Mouse (Mus musculus) liver, embryonic 16.5 days (tissue): Measurements from ENCODE around the gene Acat3. TPM values are rescaled to one million over a fixed set of nuclear protein-coding genes. Genes with fewer than 3 reads are reported as not detected.
"Not testable (repeated sequence)": the region's sequence is repeated elsewhere in the genome, so short reads cannot be mapped to it uniquely, and the experiment has no call there.

ENCODE experiments used
- ATAC-seq: fragments of 200-750 bp; cut with Nextera tagmentation; 2 replicates; pipeline ENCODE4 v1.8.0; 2017; ENCODE audit warnings: low read depth, mild to moderate bottlenecking, moderate number of reproducible peaks, moderate library complexity
- H3K27ac ChIP-seq: fragments of 300-500 bp; sonication (generic); 2 replicates; pipeline ENCODE4 v1.5.1; 2014; ENCODE audit warnings: mild to moderate bottlenecking, low read length
- H3K27me3 ChIP-seq: fragments of 300-500 bp; sonication (generic); 2 replicates; pipeline ENCODE4 v1.6.1; 2014; ENCODE audit warnings: low read depth, low read length, mixed read lengths; ENCODE audit not compliant: control insufficient read depth, insufficient read depth
- H3K36me3 ChIP-seq: fragments of 300-500 bp; sonication (generic); 2 replicates; pipeline ENCODE4 v1.6.1; 2014; ENCODE audit warnings: mild to moderate bottlenecking; ENCODE audit not compliant: control insufficient read depth, insufficient read depth
- H3K4me1 ChIP-seq: fragments of 300-500 bp; sonication (generic); 2 replicates; pipeline ENCODE4 v1.6.1; 2014; ENCODE audit warnings: low read depth, low read length, mixed read lengths; ENCODE audit not compliant: control insufficient read depth
- H3K4me2 ChIP-seq: fragments of 300-500 bp; sonication (generic); 2 replicates; pipeline ENCODE4 v1.6.1; 2014; ENCODE audit warnings: low read depth, low read length, mixed read lengths
- H3K4me3 ChIP-seq: fragments of 300-500 bp; sonication (generic); 2 replicates; pipeline ENCODE4 v1.5.1; 2014; ENCODE audit warnings: low read depth, mild to moderate bottlenecking, low read length
- H3K9ac ChIP-seq: fragments of 300-500 bp; sonication (generic); 2 replicates; pipeline ENCODE4 v1.6.1; 2014; ENCODE audit warnings: low read depth, low read length
- H3K9me3 ChIP-seq: fragments of 300-500 bp; sonication (generic); replicated peaks from 2 replicates; pipeline ENCODE4 v1.6.1; 2016; ENCODE audit warnings: low read length; ENCODE audit not compliant: control insufficient read depth
- WGBS: fragments of 180-500 bp; shearing (Covaris S2); extraction: QIAGEN DNeasy Blood & Tissue Kit; methylation state at CpG from one replicate; pipeline ENCODE4 v1.1.7; 2014; ENCODE audit not compliant: insufficient replicate concordance; 5-methylcytosine and 5-hydroxymethylcytosine counted together
- polyA plus RNA-seq: library from polyadenylated mRNA; unstranded; fragments of >200 nt; fragmentation: Nextera tagmentation; extraction: Ambion mirVana; gene quantifications from 2 replicates; pipeline ENCODE4 v1.2.1, GENCODE M21; 2015

Acat3 gene
- polyA plus RNA-seq, 1 experiment from 2014 or later: 16.5 TPM

GRCm38 (mm10) chr17:12909361-12910280, 30.8 kb downstream of the Acat3 start, which contains the start of gene Pnldc1:
Gene Pnldc1, minus strand, starts transcription at chr17:12910230.
- H3K4me3 ChIP-seq: no peak within 1 kb of the TSS
- no peak within 1 kb of the TSS for H3K9ac ChIP-seq
- 81% methylated on average over 35 of the region's 35 CpGs for WGBS
- peaks cover under 1% of the 10 kb centered on the region for H3K4me1 ChIP-seq
- H3K27ac ChIP-seq: no peak within 1 kb of the TSS
- no peak; the same call in 1 of the 2 replicates for ATAC-seq
- peaks cover 32% of the 10 kb centered on the region for H3K36me3 ChIP-seq
- H3K9me3 ChIP-seq: no peaks in the 10 kb centered on the region
- no peaks in the 10 kb centered on the region for H3K27me3 ChIP-seq
- H3K4me2 ChIP-seq: no peak within 1 kb of the TSS

- peaks cover 7% of the 10 kb centered on the region for H3K36me3 ChIP-seq
- no peak overlapping the region for H3K9ac ChIP-seq
- H3K4me1 ChIP-seq: no peaks in the 10 kb centered on the region
- no peaks in the 10 kb centered on the region for H3K27me3 ChIP-seq
- no peak overlapping the region for H3K4me3 ChIP-seq
- no peak overlapping the region for H3K27ac ChIP-seq
- ATAC-seq: no peak
- no peak overlapping the region for H3K4me2 ChIP-seq
- H3K9me3 ChIP-seq: no peaks in the 10 kb centered on the region
- WGBS: 83% methylated on average over 9 of the region's 9 CpGs
Measured at GRCm38 (mm10) chr17:12906436-12906835, 34.0 kb downstream of the Acat3 start.

DNA sequence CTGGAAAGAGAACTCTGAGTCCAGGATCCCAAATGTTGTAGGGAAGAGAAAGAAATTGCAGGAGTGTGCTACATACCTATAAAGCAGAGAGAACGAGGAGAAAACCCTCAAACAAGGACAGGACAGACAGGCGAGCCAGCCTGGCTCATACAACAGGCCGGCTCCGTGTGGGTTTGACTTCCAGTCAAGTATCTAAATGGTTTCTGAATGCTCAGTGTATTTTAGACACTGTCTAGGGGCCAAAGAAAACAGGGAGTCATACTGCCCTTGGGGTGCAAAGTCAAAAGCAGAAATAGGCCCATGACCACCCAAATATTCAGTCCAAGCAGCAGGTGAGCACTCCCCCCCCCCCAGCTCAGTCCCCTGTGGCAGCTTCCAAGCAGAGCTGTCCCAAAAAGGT, 34.6 kb downstream of the Acat3 start:
- Histone ChIP-seq H3K4me3 (no peak overlapping the region), H3K27ac (no peak overlapping the region), H3K4me1 (no peaks in the 10 kb centered on the region), H3K4me2 (no peak overlapping the region), H3K9me3 (no peaks in the 10 kb centered on the region), H3K27me3 (no peaks in the 10 kb centered on the region), H3K36me3 (peaks cover 3% of the 10 kb centered on the region), H3K9ac (no peak overlapping the region)
- ATAC-seq: no peak
- 69% methylated on average over 4 of the region's 4 CpGs for WGBS

GRCm38 (mm10) chr17:12904349-12904748, 36.1 kb downstream of the Acat3 start:
- H3K9me3 ChIP-seq: no peaks in the 10 kb centered on the region
- 72% methylated on average over 1 of the region's 1 CpGs for WGBS
- H3K4me1 ChIP-seq: no peaks in the 10 kb centered on the region
- no peak overlapping the region for H3K4me3 ChIP-seq
- no peak overlapping the region for H3K9ac ChIP-seq
- H3K4me2 ChIP-seq: no peak overlapping the region
- no peaks in the 10 kb centered on the region for H3K27me3 ChIP-seq
- ATAC-seq: no peak
- H3K27ac ChIP-seq: no peak overlapping the region
- H3K36me3 ChIP-seq: peaks cover 2% of the 10 kb centered on the region; the same call in 1 of the 2 replicates

DNA sequence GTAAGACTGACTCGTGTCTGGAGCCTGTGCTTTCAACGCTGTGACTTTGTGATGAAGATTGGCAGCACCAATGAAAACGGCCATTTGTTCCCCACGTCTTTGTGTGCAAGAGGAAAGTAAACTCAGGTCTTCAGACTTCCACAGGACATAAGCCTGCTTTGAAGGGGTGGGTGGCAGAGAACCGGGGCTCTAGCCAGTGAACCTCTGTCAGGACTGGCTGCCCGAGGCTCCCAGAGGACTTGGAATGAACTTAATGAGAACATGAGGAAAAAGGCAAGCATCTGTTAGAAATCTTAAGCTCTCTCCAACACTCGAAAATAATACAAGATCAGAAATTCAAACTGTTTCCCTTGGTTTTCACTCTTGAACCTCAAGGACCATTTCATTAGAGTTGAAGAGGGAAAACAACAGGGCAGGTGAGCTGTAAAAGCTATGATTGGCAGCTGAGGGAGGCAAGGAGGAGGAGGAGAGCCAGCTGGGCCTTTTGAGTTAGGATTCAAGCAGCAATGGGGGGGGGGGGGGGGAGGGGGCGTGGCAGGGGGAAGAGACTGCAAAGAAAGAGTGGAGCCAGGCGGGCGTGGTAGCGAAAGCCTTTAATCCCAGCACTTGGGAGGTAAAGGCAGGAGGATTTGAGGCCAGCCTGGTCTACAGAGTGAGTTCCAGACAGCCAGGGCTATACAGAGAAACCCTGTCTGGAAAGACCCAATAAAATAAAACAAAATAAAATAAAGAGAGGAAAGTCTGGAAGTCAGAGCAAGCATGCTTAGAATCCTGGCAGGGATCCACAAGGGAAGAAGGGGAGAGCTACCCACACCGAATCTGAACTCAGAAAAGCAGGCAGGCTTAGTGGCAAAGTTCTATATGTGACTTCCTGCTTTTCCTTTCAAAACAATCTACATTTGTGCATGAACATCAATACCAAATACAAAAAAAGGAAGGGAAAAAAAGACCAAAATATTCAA, 36.7 kb downstream of the Acat3 start:
- WGBS: 64% methylated on average over 11 of the region's 12 CpGs

GRCm38 (mm10) chr17:12902291-12902690, 38.1 kb downstream of the Acat3 start:
- Histone ChIP-seq H3K36me3 (peaks cover 4% of the 10 kb centered on the region; the same call in 1 of the 2 replicates), H3K4me2 (no peak overlapping the region), H3K4me1 (no peaks in the 10 kb centered on the region), H3K9me3 (no peaks in the 10 kb centered on the region), H3K9ac (no peak overlapping the region), H3K27ac (no peak overlapping the region), H3K27me3 (no peaks in the 10 kb centered on the region), H3K4me3 (no peak overlapping the region)
- no peak for ATAC-seq
- 90% methylated on average over 6 of the region's 6 CpGs for WGBS

More for the DNA sequence above, 36.7 kb downstream of the Acat3 start:
- Histone ChIP-seq H3K36me3 (peaks cover 4% of the 10 kb centered on the region; the same call in 1 of the 2 replicates), H3K4me3 (no peak overlapping the region), H3K9me3 (no peaks in the 10 kb centered on the region), H3K4me1 (no peaks in the 10 kb centered on the region), H3K4me2 (no peak overlapping the region), H3K27ac (no peak overlapping the region), H3K27me3 (no peaks in the 10 kb centered on the region), H3K9ac (no peak overlapping the region)
- ATAC-seq: no peak

DNA sequence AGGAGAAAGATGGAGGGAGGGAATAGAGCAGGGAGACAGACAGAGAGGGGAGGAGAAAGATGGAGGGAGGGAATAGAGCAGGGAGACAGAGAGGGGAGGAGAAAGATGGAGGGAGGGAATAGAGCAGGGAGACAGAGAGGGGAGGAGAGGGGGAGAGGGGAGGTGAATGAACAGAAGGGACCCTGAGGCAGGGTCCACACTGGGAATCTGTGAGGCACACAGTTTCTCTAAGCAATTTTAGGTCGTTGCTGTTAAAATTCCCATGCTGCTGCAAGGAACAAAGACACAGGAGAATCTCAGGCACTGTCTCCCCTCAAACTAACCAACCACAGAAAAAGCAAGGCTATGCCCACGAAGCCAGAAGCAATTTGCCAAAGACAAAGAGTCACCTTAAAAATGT, 41.8 kb downstream of the Acat3 start:
- H3K36me3 ChIP-seq, H3K4me1 ChIP-seq, H3K9ac ChIP-seq, H3K9me3 ChIP-seq, H3K27ac ChIP-seq, H3K27me3 ChIP-seq, H3K4me3 ChIP-seq, H3K4me2 ChIP-seq, ATAC-seq: not testable (repeated sequence)
- 45% methylated on average over 2 of the region's 2 CpGs for WGBS

DNA sequence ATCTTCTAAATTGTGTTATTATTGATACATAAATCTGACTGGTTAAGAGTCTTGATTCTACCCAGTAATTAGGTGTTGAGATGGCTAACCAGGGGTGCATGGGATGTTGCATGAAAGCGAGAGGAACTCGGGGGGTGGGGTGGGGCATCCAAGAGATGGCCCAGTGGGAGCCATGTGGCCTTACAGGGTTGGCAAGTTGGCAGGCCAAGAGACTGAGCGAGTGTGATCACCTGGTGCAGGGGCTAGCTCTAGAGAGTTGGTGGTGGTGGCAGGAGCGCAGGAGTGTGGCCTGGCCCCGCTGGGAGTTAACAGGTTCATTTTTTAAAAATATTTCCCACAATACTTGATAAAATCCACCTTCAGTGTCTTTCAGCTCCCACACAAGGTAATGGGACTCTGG, 42.7 kb downstream of the Acat3 start:
- Histone ChIP-seq H3K4me2 (no peak overlapping the region), H3K9ac (no peak overlapping the region), H3K4me3 (no peak overlapping the region), H3K36me3 (peaks cover 6% of the 10 kb centered on the region), H3K27ac (no peak overlapping the region), H3K9me3 (no peaks in the 10 kb centered on the region), H3K4me1 (no peaks in the 10 kb centered on the region), H3K27me3 (no peaks in the 10 kb centered on the region)
- WGBS: 86% methylated on average over 5 of the region's 5 CpGs
- ATAC-seq: no peak
